Mouse (Mus musculus) heart, embryonic 15.5 days (tissue): Measurements from ENCODE around the gene Dusp19. TPM values are rescaled to one million over a fixed set of nuclear protein-coding genes. Genes with fewer than 3 reads are reported as not detected.

Experiments used
- ATAC-seq: fragments of 200-750 bp; cut with Nextera tagmentation; replicated peaks from 2 replicates; pipeline ENCODE4 v1.8.0; 2017; ENCODE audit warnings: low read depth, moderate TSS enrichment; ENCODE audit not compliant: insufficient number of reproducible peaks, insufficient read depth, low FRiP score
- H3K27ac ChIP-seq: fragments of 300-500 bp; sonication (generic); 2 replicates; pipeline ENCODE4 v1.5.1; 2015; ENCODE audit warnings: mild to moderate bottlenecking, inconsistent platforms
- H3K27me3 ChIP-seq: fragments of 300-500 bp; sonication (generic); 2 replicates; pipeline ENCODE4 v1.6.1; 2015; ENCODE audit warnings: inconsistent platforms
- H3K36me3 ChIP-seq: fragments of 300-500 bp; sonication (generic); 2 replicates; pipeline ENCODE4 v1.6.1; 2015; ENCODE audit warnings: mild to moderate bottlenecking, inconsistent platforms
- H3K4me1 ChIP-seq: fragments of 300-500 bp; sonication (generic); replicated peaks from 2 replicates; pipeline ENCODE4 v1.6.1; 2015; ENCODE audit warnings: inconsistent platforms
- H3K4me2 ChIP-seq: fragments of 300-500 bp; sonication (generic); 2 replicates; pipeline ENCODE4 v1.6.1; 2015; ENCODE audit warnings: inconsistent platforms, mild to moderate bottlenecking, moderate library complexity
- H3K4me3 ChIP-seq: fragments of 300-500 bp; sonication (generic); 2 replicates; pipeline ENCODE4 v1.5.1; 2015; ENCODE audit warnings: mild to moderate bottlenecking, inconsistent platforms
- H3K9ac ChIP-seq: fragments of 300-500 bp; sonication (generic); 2 replicates; pipeline ENCODE4 v1.6.1; 2015; ENCODE audit warnings: mild to moderate bottlenecking, inconsistent platforms
- H3K9me3 ChIP-seq: fragments of 300-500 bp; sonication (generic); replicated peaks from 2 replicates; pipeline ENCODE4 v1.6.1; 2016; ENCODE audit warnings: inconsistent platforms
- WGBS: fragments of 180-500 bp; shearing (Covaris S2); methylation state at CpG from one replicate; pipeline ENCODE4 v1.1.7; 2015; ENCODE audit warnings: mixed read lengths; 5-methylcytosine and 5-hydroxymethylcytosine counted together
- polyA plus RNA-seq: library from polyadenylated mRNA; unstranded; fragments of >200 nt; fragmentation: Nextera tagmentation; extraction: Ambion mirVana; gene quantifications from 2 replicates; pipeline ENCODE4 v1.2.1, GENCODE M21; 2015

Gene Dusp19
- polyA plus RNA-seq, 1 experiment from 2014 or later = 10.6 TPM

DNA sequence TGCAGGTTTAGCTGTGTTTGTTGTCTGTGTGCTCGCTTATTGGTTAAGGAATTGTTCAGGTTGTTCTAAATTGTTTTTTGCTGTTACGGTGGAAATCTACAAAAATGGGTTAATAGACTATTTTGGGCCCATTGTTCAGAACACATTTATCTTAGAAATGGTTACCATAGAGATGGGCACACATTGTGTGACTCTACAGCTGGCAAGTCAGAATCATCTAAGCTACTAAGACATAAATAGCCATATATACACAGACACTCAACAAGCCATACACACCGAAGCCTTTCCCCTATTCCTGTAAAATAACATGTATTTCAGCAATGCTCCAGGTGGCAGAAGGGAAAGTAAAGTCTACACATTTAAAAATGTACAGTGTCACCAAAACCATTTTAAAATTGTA is 17.0 kb upstream of the Dusp19 start:
- no peak overlapping the region for H3K4me2 ChIP-seq
- WGBS = 85% methylated on average over 3 of the region's 3 CpGs
- no peaks in the 10 kb centered on the region for H3K27me3 ChIP-seq
- H3K9ac ChIP-seq = no peak overlapping the region
- no peak overlapping the region for H3K27ac ChIP-seq
- H3K4me3 ChIP-seq = no peak overlapping the region
- H3K9me3 ChIP-seq = no peaks in the 10 kb centered on the region
- H3K4me1 ChIP-seq = no peaks in the 10 kb centered on the region
- H3K36me3 ChIP-seq = no peaks in the 10 kb centered on the region
- ATAC-seq = no peak

DNA sequence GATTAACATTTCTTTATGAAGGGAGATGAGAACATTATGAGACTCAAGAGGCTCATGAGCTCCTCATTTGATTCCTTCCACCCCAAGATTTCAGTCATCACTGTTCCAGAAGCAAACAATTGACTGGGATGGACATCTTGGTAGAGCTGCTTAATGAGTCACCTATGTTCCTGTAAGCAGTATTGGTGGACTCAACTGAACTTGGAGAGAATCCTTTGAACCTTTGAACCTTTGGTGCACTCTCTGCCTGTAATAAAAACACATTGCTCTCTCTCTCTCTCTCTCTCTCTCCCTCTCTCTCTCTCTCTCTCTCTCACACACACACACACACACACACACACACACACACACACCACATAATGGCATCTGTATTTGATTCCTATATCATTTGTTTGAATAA is 16.2 kb upstream of the Dusp19 start:
- Histone ChIP-seq H3K4me3 (no peak overlapping the region), H3K27me3 (no peaks in the 10 kb centered on the region), H3K27ac (no peak overlapping the region), H3K9me3 (no peaks in the 10 kb centered on the region), H3K36me3 (no peaks in the 10 kb centered on the region), H3K4me2 (no peak overlapping the region), H3K4me1 (no peaks in the 10 kb centered on the region), H3K9ac (no peak overlapping the region)
- no peak for ATAC-seq

DNA sequence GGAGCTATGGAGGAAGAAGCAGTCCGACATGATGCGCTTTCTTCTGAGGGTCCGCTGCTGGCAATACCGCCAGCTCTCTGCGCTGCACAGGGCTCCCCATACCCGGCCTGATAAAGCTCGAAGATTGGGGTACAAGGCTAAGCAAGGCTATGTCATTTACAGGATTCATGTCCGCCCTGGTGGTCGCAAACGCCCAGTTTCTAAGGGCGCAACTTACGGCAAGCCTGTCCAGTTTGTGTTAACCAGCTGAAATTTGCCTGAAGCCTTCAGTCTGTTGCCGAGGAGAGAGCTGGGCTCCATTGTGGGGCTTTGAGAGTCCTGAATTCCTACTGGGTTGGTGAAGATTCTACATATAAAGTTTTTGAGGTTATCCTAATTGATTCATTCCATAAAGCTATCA is 14.1 kb upstream of the Dusp19 start:
- Histone ChIP-seq H3K9ac (no peak overlapping the region), H3K36me3 (no peaks in the 10 kb centered on the region), H3K4me1 (no peaks in the 10 kb centered on the region), H3K4me3 (no peak overlapping the region), H3K27me3 (no peaks in the 10 kb centered on the region), H3K27ac (no peak overlapping the region), H3K4me2 (no peak overlapping the region), H3K9me3 (no peaks in the 10 kb centered on the region)
- 89% methylated on average over 13 of the region's 13 CpGs for WGBS
- no peak for ATAC-seq

DNA sequence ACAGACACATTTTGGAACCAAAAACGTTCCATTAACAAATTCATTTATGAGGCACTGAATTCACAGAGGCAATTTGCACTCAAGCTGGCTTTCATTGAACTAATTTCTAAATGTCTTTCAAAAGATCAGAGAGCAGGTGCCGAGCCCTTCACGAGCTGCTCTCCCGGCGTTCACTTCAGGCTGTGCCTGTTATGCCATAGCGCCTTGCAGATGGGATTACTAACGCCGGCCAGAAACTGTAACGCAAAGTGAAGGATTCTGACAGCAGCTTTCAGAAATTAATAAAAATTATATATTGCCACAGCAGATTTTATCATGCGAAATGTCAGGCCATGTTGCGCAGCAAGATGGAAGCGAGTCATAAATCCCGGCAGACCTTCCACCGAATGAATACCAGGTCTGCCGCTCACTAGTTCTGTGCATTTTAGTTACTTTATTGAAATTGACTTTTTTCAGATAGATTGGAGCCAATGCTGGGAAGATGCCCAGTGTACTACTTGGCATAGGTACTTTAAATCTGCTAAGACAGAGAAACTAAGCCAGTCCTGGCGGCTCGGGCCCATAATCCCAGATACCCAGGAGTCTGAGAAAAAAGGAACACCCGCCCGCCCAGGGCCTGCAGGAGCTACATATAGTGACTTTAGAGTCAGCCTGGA is 12.9 kb upstream of the Dusp19 start:
- H3K9me3 ChIP-seq = no peaks in the 10 kb centered on the region
- H3K27me3 ChIP-seq = no peaks in the 10 kb centered on the region
- ATAC-seq = no peak
- H3K4me3 ChIP-seq = no peak overlapping the region
- H3K36me3 ChIP-seq = no peaks in the 10 kb centered on the region
- H3K27ac ChIP-seq = no peak overlapping the region
- no peak overlapping the region for H3K4me2 ChIP-seq
- WGBS = 88% methylated on average over 19 of the region's 19 CpGs
- H3K9ac ChIP-seq = no peak overlapping the region
- H3K4me1 ChIP-seq = no peaks in the 10 kb centered on the region

DNA sequence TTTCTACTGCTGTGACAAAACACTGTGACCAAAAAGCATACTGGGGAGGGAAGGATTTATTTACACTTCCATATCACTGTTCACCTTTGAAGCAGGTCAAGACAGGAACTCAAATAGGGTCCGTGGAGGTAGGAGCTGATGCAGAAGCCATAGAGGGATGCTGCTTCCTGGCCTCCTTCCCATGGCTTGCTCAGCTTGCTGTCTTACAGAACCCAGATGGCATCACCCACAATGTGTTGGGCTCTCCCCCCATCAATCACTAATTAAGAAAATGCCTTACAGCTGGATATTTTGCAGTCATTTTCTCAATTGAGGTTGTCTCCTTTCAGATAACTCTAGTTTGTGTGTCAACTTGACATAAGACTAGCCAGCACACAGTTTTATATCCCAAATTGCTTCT is 4.6 kb upstream of the Dusp19 start:
- 66% methylated on average over 1 of the region's 1 CpGs for WGBS
- H3K4me1 ChIP-seq = no peaks in the 10 kb centered on the region

DNA sequence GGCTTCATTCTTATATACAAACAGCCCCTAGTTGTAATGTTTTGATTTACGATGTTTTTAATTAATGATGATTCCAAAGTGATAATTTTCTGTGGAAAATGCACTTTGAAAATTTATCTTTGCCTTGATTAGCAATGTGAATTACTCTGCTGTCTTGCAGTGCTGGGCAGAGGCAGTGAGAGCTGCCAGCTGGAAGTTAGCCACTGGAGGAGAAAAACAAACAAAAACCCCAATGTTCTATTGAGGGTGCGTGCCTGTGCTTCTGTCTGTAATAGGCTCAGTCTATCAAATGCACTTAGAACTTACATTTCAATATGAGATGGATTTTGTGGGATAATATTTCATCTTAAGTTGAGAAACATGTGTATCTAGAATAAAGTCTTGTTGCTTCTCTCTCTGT is 4.0 kb upstream of the Dusp19 start:
- H3K4me2 ChIP-seq = no peak overlapping the region
- no peak for ATAC-seq
- H3K4me1 ChIP-seq = peaks cover 1% of the 10 kb centered on the region
- no peak overlapping the region for H3K4me3 ChIP-seq
- H3K27me3 ChIP-seq = no peaks in the 10 kb centered on the region
- WGBS = 56% methylated on average over 2 of the region's 2 CpGs
- no peak overlapping the region for H3K27ac ChIP-seq
- H3K9ac ChIP-seq = no peak overlapping the region
- no peaks in the 10 kb centered on the region for H3K9me3 ChIP-seq
- no peaks in the 10 kb centered on the region for H3K36me3 ChIP-seq

More for the DNA sequence above, 4.6 kb upstream of the Dusp19 start:
- no peaks in the 10 kb centered on the region for H3K9me3 ChIP-seq
- no peak overlapping the region for H3K27ac ChIP-seq
- H3K9ac ChIP-seq = no peak overlapping the region
- H3K4me2 ChIP-seq = no peak overlapping the region
- H3K36me3 ChIP-seq = no peaks in the 10 kb centered on the region
- no peak overlapping the region for H3K4me3 ChIP-seq
- no peaks in the 10 kb centered on the region for H3K27me3 ChIP-seq
- ATAC-seq = no peak

DNA sequence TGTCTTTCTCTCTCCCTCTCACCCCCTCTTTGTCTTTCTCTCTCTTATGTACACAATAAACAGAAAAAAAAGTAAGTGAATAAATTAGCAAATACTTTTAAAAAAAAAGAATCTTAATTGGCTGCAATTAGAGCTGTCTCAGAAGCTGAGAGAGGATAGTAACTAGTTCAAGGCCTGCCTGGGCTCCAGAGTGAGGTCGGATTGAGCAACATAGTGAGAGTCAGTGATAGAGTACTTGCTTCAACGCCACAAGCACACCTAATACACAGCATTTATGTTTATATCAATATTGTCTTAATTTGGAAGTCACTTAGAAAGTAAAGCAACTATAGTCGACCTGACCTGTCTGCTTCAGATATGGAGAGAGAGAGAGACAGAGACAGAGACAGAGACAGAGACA is 2.1 kb downstream of the Dusp19 start:
- ATAC-seq = no peak
- Histone ChIP-seq H3K4me1 (peaks cover 4% of the 10 kb centered on the region), H3K36me3 (no peaks in the 10 kb centered on the region), H3K27ac (no peak overlapping the region), H3K4me2 (no peak overlapping the region), H3K9ac (no peak overlapping the region), H3K27me3 (no peaks in the 10 kb centered on the region), H3K9me3 (no peaks in the 10 kb centered on the region), H3K4me3 (no peak overlapping the region)
- WGBS = 77% methylated on average over 3 of the region's 3 CpGs

DNA sequence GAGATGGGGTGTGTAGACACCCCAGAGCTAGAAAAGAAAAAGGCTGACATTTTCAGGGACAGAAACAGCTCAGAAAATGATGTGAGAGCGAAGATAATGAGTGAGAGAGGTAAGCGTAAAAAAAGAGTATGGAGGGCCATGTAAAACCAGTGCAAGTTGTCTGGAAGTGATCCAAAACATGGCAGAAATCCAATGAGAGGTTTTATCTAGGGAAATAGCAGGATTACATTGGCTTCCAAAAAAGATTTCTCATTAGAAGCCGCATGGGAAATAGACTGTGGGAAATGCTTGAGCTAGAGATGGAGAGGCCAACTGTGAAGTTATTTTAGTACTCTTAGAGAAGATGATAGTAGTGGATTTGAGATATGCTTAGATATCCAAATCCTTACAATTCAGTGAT is 5.1 kb downstream of the Dusp19 start:
- Histone ChIP-seq H3K9ac (no peak overlapping the region), H3K4me2 (no peak overlapping the region), H3K4me3 (no peak overlapping the region), H3K27ac (peak overlapping the region; percentile 19), H3K27me3 (no peaks in the 10 kb centered on the region), H3K9me3 (no peaks in the 10 kb centered on the region), H3K36me3 (peaks cover 13% of the 10 kb centered on the region), H3K4me1 (peaks cover 4% of the 10 kb centered on the region)
- no peak for ATAC-seq
- 62% methylated on average over 3 of the region's 3 CpGs for WGBS

DNA sequence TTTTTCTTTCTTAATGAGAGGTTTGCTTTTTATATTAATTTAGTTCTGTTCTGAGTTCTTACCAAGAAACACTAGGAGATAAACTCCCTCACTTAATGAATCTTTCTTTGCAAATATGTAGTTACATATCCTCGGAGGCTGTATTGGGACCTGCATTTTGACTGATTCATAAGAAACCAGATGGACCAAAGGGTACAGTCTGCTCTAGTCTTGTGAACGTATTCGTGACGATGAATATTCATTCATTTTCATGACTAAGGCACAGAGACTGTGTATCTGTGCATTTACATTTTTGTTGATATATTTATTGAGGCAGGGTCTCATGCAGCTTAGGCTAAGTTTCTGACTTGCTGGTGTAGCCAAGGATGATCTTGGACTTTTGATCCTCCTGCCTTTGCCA is 7.7 kb downstream of the Dusp19 start:
- ATAC-seq = no peak
- Histone ChIP-seq H3K4me2 (no peak overlapping the region), H3K9me3 (no peaks in the 10 kb centered on the region), H3K36me3 (peaks cover 14% of the 10 kb centered on the region), H3K27me3 (no peaks in the 10 kb centered on the region), H3K27ac (no peak overlapping the region), H3K9ac (no peak overlapping the region), H3K4me1 (no peaks in the 10 kb centered on the region), H3K4me3 (no peak overlapping the region)
- WGBS = 92% methylated on average over 4 of the region's 4 CpGs

DNA sequence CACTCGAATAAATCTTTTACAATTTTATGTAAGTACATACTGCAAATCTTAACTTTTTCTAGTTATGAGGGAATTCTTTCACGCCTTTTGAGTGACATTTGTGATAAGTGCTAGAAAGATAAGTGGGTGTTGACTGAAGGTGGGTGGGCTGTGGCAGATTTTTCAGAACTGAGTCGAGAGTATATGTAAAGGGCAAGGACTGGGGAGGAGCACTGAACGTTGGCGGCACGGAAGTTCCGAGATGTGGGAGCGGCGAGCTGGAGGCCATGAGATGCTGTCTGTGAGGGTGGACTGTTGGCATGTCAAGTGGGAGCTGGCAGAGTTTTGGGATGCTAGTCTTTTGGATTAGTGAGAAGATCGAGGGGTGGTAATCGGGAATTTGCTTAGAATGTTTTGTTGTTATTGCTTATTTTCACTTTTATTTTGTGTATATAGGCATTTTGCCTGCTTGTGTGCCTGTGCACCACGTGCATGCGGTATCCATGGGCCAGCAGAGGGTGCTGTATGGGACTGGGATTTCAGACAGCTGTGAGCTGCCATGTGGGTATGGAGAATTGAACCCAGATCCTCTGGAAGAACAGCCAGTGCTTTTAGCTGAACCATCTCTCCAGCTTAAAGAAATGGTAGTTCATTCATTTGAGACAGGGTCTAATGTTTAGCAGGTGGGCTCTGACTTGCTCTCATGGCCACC is 15.6 kb downstream of the Dusp19 start:
- Histone ChIP-seq H3K36me3 (no peaks in the 10 kb centered on the region), H3K27ac (no peak overlapping the region), H3K4me1 (no peaks in the 10 kb centered on the region), H3K4me2 (no peak overlapping the region), H3K27me3 (no peaks in the 10 kb centered on the region), H3K9ac (no peak overlapping the region), H3K4me3 (no peak overlapping the region), H3K9me3 (no peaks in the 10 kb centered on the region)
- 68% methylated on average over 13 of the region's 13 CpGs for WGBS
- no peak for ATAC-seq

DNA sequence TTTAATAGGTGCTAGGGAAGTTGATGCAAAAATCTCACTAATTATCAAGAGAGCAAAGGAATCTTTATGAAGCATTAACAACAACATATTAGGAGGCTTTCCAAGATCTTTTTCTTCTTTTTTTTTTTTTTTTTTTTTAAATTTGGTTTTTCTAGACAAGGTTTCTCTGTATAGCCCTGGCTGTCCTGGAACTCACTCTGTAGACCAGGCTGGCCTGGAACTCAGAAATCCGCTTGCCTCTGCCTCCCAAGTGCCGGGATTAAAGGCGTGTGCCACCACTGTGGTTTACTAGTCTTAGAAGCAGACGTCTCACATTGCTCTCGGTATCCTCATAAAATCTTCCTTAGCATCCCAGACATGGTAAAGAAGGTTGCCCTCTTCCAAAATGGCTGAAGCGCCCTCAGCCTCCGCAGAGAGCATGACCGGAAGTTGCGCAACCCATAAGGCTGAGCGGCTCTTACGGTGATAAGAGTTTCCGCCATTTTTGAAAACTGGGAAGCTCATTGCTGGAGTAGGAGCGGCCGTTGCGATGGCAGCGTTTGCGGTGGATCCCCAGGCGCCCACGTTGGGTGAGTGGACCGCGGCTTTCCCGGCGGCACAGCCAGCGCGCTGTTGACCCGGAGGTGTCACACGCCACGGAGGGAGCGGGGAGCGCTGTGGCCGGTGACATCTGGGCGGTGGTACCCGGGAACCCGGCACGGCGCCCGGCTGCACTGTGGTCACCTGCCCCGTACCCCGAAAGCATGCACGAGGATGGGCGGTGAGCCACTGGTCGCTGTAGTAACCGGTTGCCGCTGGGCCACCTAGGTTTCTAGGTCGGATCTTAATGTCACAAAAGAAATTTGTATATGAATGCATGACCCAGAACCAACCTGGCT is 21.8 kb downstream of the Dusp19 start:
- Histone ChIP-seq H3K4me1 (peaks cover 4% of the 10 kb centered on the region), H3K27ac (peak overlapping the region; percentile 73), H3K27me3 (no peaks in the 10 kb centered on the region), H3K4me3 (peak overlapping the region; percentile 96), H3K9ac (peak overlapping the region; percentile 82), H3K4me2 (peak overlapping the region; percentile 73), H3K36me3 (peaks cover 9% of the 10 kb centered on the region), H3K9me3 (no peaks in the 10 kb centered on the region)
- WGBS = under 1% methylated on average over 45 of the region's 45 CpGs
- peak; percentile 96 for ATAC-seq
